Mouse (Mus musculus) c-Kit-positive CD71-positive TER-119-negative erythroid progenitor cells, embryonic 14.5 days (primary cell): ENCODE data around the gene Smc2.
A peak's percentile ranks its signal among the peaks of the same experiment; 100 is the strongest.
"Not testable (repeated sequence)": the region's sequence is repeated elsewhere in the genome, so short reads cannot be mapped to it uniquely, and the experiment has no call there.

Experiments
- DNase-seq: peaks from one replicate; pipeline ENCODE4 v3.0.0-alpha.2; 2013; ENCODE audit warnings: low read depth

Gene Smc2

GRCm38 (mm10) chr4:52438886-52439664, at the start of gene Smc2:
Smc2 (plus strand) TSS chr4:52439243.
- DNase-seq = peak; percentile 87

- no peak for DNase-seq
These were observed 27.5 kb upstream of the Smc2 start for GRCm38 (mm10) chr4:52411587-52411986.

GRCm38 (mm10) chr4:52423653-52424052, 15.4 kb upstream of the Smc2 start:
- no peak for DNase-seq

- peak; percentile 81 for DNase-seq
These were observed 9.5 kb upstream of the Smc2 start for GRCm38 (mm10) chr4:52429310-52430198.

GRCm38 (mm10) chr4:52435551-52435950, 3.5 kb upstream of the Smc2 start:
- not testable (repeated sequence) for DNase-seq

GRCm38 (mm10) chr4:52438371-52438885, 615 bp upstream of the Smc2 start:
- DNase-seq = peak; percentile 33

- peak; percentile 15 for DNase-seq
These were observed 20.7 kb downstream of the Smc2 start for GRCm38 (mm10) chr4:52459726-52460125.

GRCm38 (mm10) chr4:52461321-52461720, 22.3 kb downstream of the Smc2 start:
- DNase-seq = no peak

- no peak for DNase-seq
These were observed 34.4 kb downstream of the Smc2 start for GRCm38 (mm10) chr4:52473431-52473830.

- no peak for DNase-seq
These were observed 48.4 kb downstream of the Smc2 start for GRCm38 (mm10) chr4:52487486-52487885.

- not testable (repeated sequence) for DNase-seq
These were observed 58.1 kb downstream of the Smc2 start, which contains the start of gene Vma21-ps for GRCm38 (mm10) chr4:52497144-52497543. Vma21-ps (minus strand) TSS chr4:52497244.

- DNase-seq = no peak
These were observed 78.5 kb downstream of the Smc2 start for GRCm38 (mm10) chr4:52517580-52517979.

- no peak for DNase-seq
These were observed 80.3 kb downstream of the Smc2 start for GRCm38 (mm10) chr4:52519301-52519700.

GRCm38 (mm10) chr4:52526464-52526863, 87.4 kb downstream of the Smc2 start:
- DNase-seq = no peak

- no peak for DNase-seq
These were observed 91.6 kb downstream of the Smc2 start for GRCm38 (mm10) chr4:52530636-52531035.
